ENCODE assay signal across 15 mouse cellular contexts in genomic region chr19:23874502-23874901, GRCm38 (mm10).
"Had no signal": no experiment of that assay in that cellular context is flagged by ENCODE, and none has a peak within 500 bp of the region (broad histone marks: within the 10 kb centered on the region; RNA-seq: fewer than 3 reads in every experiment).

No protein-coding gene starts in this region.

- H3K9me3 ChIP-seq: neural tube, embryonic 15.5 days; stomach, embryonic 15.5 days had no signal

- DNase-seq: retina, postnatal 1 day; right cerebral cortex, adult 18-20 months; right cerebral cortex, postnatal 14 days; right cerebral cortex, postnatal 25 days; right cerebral cortex, postnatal 4 days; spleen, adult 18-20 months; thymus, adult 18-20 months; thymus, adult 2 months; thymus, postnatal 14 days; thymus, postnatal 25 days; thymus, postnatal 36 days; thymus, postnatal 4 days had no signal

- H3K4me1 ChIP-seq: stomach, embryonic 15.5 days had no signal

- H3K4me2 ChIP-seq: neural tube, embryonic 15.5 days; stomach, embryonic 15.5 days had no signal

- H3K9ac ChIP-seq: neural tube, embryonic 15.5 days; stomach, embryonic 15.5 days had no signal

- H3K27ac ChIP-seq: neural tube, embryonic 15.5 days; stomach, embryonic 15.5 days; stomach, postnatal 0 days had no signal

- H3K36me3 ChIP-seq: neural tube, embryonic 15.5 days; stomach, embryonic 15.5 days had no signal

- H3K27me3 ChIP-seq: neural tube, embryonic 15.5 days; stomach, embryonic 15.5 days had no signal

- H3K4me3 ChIP-seq: neural tube, embryonic 15.5 days; stomach, embryonic 15.5 days had no signal
